In genomic region chr12:77018373-77018772, GRCm38 (mm10) we compare ENCODE assay signal across 24 mouse cellular contexts.
"Had no signal": no experiment of that assay in that cellular context is flagged by ENCODE, and none has a peak within 500 bp of the region (broad histone marks: within the 10 kb centered on the region; RNA-seq: fewer than 3 reads in every experiment).

No protein-coding gene starts in this region.

- H3K4me1 ChIP-seq: intestine, embryonic 15.5 days had no signal

- H3K27ac ChIP-seq: heart, embryonic 10.5 days; hindbrain, embryonic 10.5 days; hindbrain, embryonic 12.5 days; hindbrain, embryonic 14.5 days; intestine, embryonic 15.5 days; layer of hippocampus, adult 2 months; limb, embryonic 13.5 days; limb, embryonic 15.5 days had no signal

- H3K4me3 ChIP-seq: heart, embryonic 10.5 days; heart, embryonic 12.5 days; hindbrain, embryonic 10.5 days; hindbrain, embryonic 12.5 days; intestine, embryonic 15.5 days; layer of hippocampus, adult 2 months; limb, embryonic 13.5 days; limb, embryonic 15.5 days had no signal

- DNase-seq: gastrocnemius, postnatal 14 days; gastrocnemius, postnatal 36 days; heart, adult 18-20 months; heart, postnatal 10 days; heart, postnatal 4 days; kidney, adult 18-20 months; kidney, adult 8-10 months; kidney, postnatal 10 days; kidney, postnatal 25 days; kidney, postnatal 4 days; layer of hippocampus, postnatal 36 days; left cerebral cortex, postnatal 4 days had no signal

- H3K27me3 ChIP-seq: heart, embryonic 12.5 days; hindbrain, embryonic 12.5 days; limb, embryonic 15.5 days had no signal

- H3K9me3 ChIP-seq: heart, embryonic 10.5 days; heart, embryonic 12.5 days; hindbrain, embryonic 10.5 days; hindbrain, embryonic 12.5 days; intestine, embryonic 15.5 days; limb, embryonic 13.5 days; limb, embryonic 15.5 days had no signal

- ATAC-seq: hindbrain, embryonic 16.5 days; inflammation-experienced regulatory T-cells, adult 6 months; intestine, embryonic 15.5 days; intestine, postnatal 0 days had no signal

- H3K4me2 ChIP-seq: heart, embryonic 12.5 days; hindbrain, embryonic 12.5 days; hindbrain, embryonic 14.5 days; intestine, embryonic 15.5 days; limb, embryonic 13.5 days; limb, embryonic 15.5 days had no signal

- H3K36me3 ChIP-seq: heart, embryonic 10.5 days; heart, embryonic 12.5 days; hindbrain, embryonic 10.5 days; hindbrain, embryonic 12.5 days; intestine, embryonic 15.5 days; limb, embryonic 13.5 days; limb, embryonic 15.5 days had no signal

- H3K9ac ChIP-seq: heart, embryonic 12.5 days; hindbrain, embryonic 12.5 days; hindbrain, embryonic 14.5 days; intestine, embryonic 15.5 days; limb, embryonic 13.5 days; limb, embryonic 15.5 days had no signal
